Mouse (Mus musculus): Measurements from ENCODE around the gene Thap3. TPM values are rescaled to one million over a fixed set of nuclear protein-coding genes. Genes with fewer than 3 reads are reported as not detected.

Gene Thap3
- polyA plus RNA-seq, 1 experiment: 29.7 TPM

GRCm38 (mm10) chr4:151972221-151972967 lies 16.4 kb downstream of the Thap3 start:
- TF ChIP-seq CTCF (IDR thresholded peaks at IDR 0.05; ENCODE audit: extremely low read depth, insufficient read depth, low read length) (peak; percentile 69), POLR2A (IDR thresholded peaks at IDR 0.05; ENCODE audit: extremely low read depth, insufficient read depth, low read length) (no peak)
- no peak overlapping the region for H3K27ac ChIP-seq (ENCODE audit: insufficient read depth, low read length)
- H3K4me1 ChIP-seq (ENCODE audit: control insufficient read depth, insufficient read depth, low read length): no peaks in the 10 kb centered on the region
- H3K4me3 ChIP-seq (ENCODE audit: insufficient read depth, low read length): no peak overlapping the region

- TF ChIP-seq POLR2A (IDR thresholded peaks at IDR 0.05; ENCODE audit: extremely low read depth, insufficient read depth, low read length) (no peak), CTCF (IDR thresholded peaks at IDR 0.05; ENCODE audit: extremely low read depth, insufficient read depth, low read length) (no peak)
Measured at GRCm38 (mm10) chr4:151968204-151968921, 20.4 kb downstream of the Thap3 start.

GRCm38 (mm10) chr4:151962817-151963216 lies 26.0 kb downstream of the Thap3 start:
- Histone ChIP-seq H3K4me1 (ENCODE audit: control insufficient read depth, insufficient read depth, low read length) (no peaks in the 10 kb centered on the region), H3K4me3 (ENCODE audit: insufficient read depth, low read length) (no peak overlapping the region), H3K27ac (ENCODE audit: insufficient read depth, low read length) (no peak overlapping the region)
- TF ChIP-seq CTCF (IDR thresholded peaks at IDR 0.05; ENCODE audit: extremely low read depth, insufficient read depth, low read length) (no peak), POLR2A (IDR thresholded peaks at IDR 0.05; ENCODE audit: extremely low read depth, insufficient read depth, low read length) (no peak)

More at GRCm38 (mm10) chr4:151968204-151968921, 20.4 kb downstream of the Thap3 start:
- no peak overlapping the region for H3K4me3 ChIP-seq (ENCODE audit: insufficient read depth, low read length)
- no peak overlapping the region for H3K27ac ChIP-seq (ENCODE audit: insufficient read depth, low read length)
- no peaks in the 10 kb centered on the region for H3K4me1 ChIP-seq (ENCODE audit: control insufficient read depth, insufficient read depth, low read length)

- Histone ChIP-seq H3K4me1 (ENCODE audit: control insufficient read depth, insufficient read depth, low read length) (no peaks in the 10 kb centered on the region), H3K27ac (ENCODE audit: insufficient read depth, low read length) (no peak overlapping the region), H3K4me3 (ENCODE audit: insufficient read depth, low read length) (no peak overlapping the region)
- TF ChIP-seq CTCF (IDR thresholded peaks at IDR 0.05; ENCODE audit: extremely low read depth, insufficient read depth, low read length) (no peak), POLR2A (IDR thresholded peaks at IDR 0.05; ENCODE audit: extremely low read depth, insufficient read depth, low read length) (no peak)
Measured at GRCm38 (mm10) chr4:151960513-151960854, 28.3 kb downstream of the Thap3 start.

- TF ChIP-seq CTCF (IDR thresholded peaks at IDR 0.05; ENCODE audit: extremely low read depth, insufficient read depth, low read length) (no peak), POLR2A (IDR thresholded peaks at IDR 0.05; ENCODE audit: extremely low read depth, insufficient read depth, low read length) (no peak)
- Histone ChIP-seq H3K27ac (ENCODE audit: insufficient read depth, low read length) (no peak overlapping the region), H3K4me1 (ENCODE audit: control insufficient read depth, insufficient read depth, low read length) (no peaks in the 10 kb centered on the region), H3K4me3 (ENCODE audit: insufficient read depth, low read length) (no peak overlapping the region)
Measured at GRCm38 (mm10) chr4:151959849-151960512, 28.8 kb downstream of the Thap3 start.

GRCm38 (mm10) chr4:151957584-151958315 lies 31.0 kb downstream of the Thap3 start:
- no peaks in the 10 kb centered on the region for H3K4me1 ChIP-seq (ENCODE audit: control insufficient read depth, insufficient read depth, low read length)
- TF ChIP-seq POLR2A (IDR thresholded peaks at IDR 0.05; ENCODE audit: extremely low read depth, insufficient read depth, low read length): no peak
- TF ChIP-seq CTCF (IDR thresholded peaks at IDR 0.05; ENCODE audit: extremely low read depth, insufficient read depth, low read length): no peak
- H3K4me3 ChIP-seq (ENCODE audit: insufficient read depth, low read length): no peak overlapping the region
- H3K27ac ChIP-seq (ENCODE audit: insufficient read depth, low read length): no peak overlapping the region

GRCm38 (mm10) chr4:151955791-151956190 lies 33.0 kb downstream of the Thap3 start:
- Histone ChIP-seq H3K27ac (ENCODE audit: insufficient read depth, low read length) (no peak overlapping the region), H3K4me1 (ENCODE audit: control insufficient read depth, insufficient read depth, low read length) (no peaks in the 10 kb centered on the region), H3K4me3 (ENCODE audit: insufficient read depth, low read length) (no peak overlapping the region)
- TF ChIP-seq POLR2A (IDR thresholded peaks at IDR 0.05; ENCODE audit: extremely low read depth, insufficient read depth, low read length) (no peak), CTCF (IDR thresholded peaks at IDR 0.05; ENCODE audit: extremely low read depth, insufficient read depth, low read length) (no peak)

GRCm38 (mm10) chr4:151953209-151953608 lies 35.6 kb downstream of the Thap3 start:
- H3K27ac ChIP-seq (ENCODE audit: insufficient read depth, low read length): no peak overlapping the region
- TF ChIP-seq POLR2A (IDR thresholded peaks at IDR 0.05; ENCODE audit: extremely low read depth, insufficient read depth, low read length) (no peak), CTCF (IDR thresholded peaks at IDR 0.05; ENCODE audit: extremely low read depth, insufficient read depth, low read length) (no peak)
- H3K4me1 ChIP-seq (ENCODE audit: control insufficient read depth, insufficient read depth, low read length): no peaks in the 10 kb centered on the region
- H3K4me3 ChIP-seq (ENCODE audit: insufficient read depth, low read length): no peak overlapping the region

Measured in cortical plate, adult 2 months (tissue).